Mouse (Mus musculus) splenic B cell, adult 2 months (primary cell): ENCODE data around the gene Phyh.

Experiments used
- DNase-seq: peaks from one replicate; pipeline ENCODE4 v3.0.0-alpha.2; 2011; ENCODE audit warnings: low read depth, low spot score
- H3K27me3 ChIP-seq: 2 replicates; pipeline ENCODE4 v1.6.1; 2012; ENCODE audit warnings: mild to moderate bottlenecking, low read length, moderate library complexity, mixed read lengths; ENCODE audit not compliant: control insufficient read depth, poor library complexity, insufficient read depth, severe bottlenecking
- H3K36me3 ChIP-seq: 2 replicates; pipeline ENCODE4 v1.6.1; 2012; ENCODE audit warnings: mild to moderate bottlenecking, low read length, moderate library complexity, mixed read lengths; ENCODE audit not compliant: control insufficient read depth, poor library complexity, insufficient read depth, severe bottlenecking

Gene Phyh

GRCm38 (mm10) chr2:4918860-4919739 lies at the start of gene Phyh:
Phyh (plus strand) TSS chr2:4919019.
- 0 out of 2 replicates have a peak, but pooled peaks cover 2% of the 10 kb centered on the region for H3K36me3 ChIP-seq
- DNase-seq = peak; percentile 78
- H3K27me3 ChIP-seq = no peaks in the 10 kb centered on the region

- no peaks in the 10 kb centered on the region for H3K27me3 ChIP-seq
- no peaks in the 10 kb centered on the region for H3K36me3 ChIP-seq
- peak; percentile 5 for DNase-seq
Measured at GRCm38 (mm10) chr2:4872740-4873139, 46.1 kb upstream of the Phyh start.

GRCm38 (mm10) chr2:4873331-4873730 lies 45.5 kb upstream of the Phyh start:
- Histone ChIP-seq H3K36me3 (no peaks in the 10 kb centered on the region), H3K27me3 (no peaks in the 10 kb centered on the region)
- no peak for DNase-seq

GRCm38 (mm10) chr2:4875090-4875489 lies 43.7 kb upstream of the Phyh start:
- Histone ChIP-seq H3K36me3 (no peaks in the 10 kb centered on the region), H3K27me3 (no peaks in the 10 kb centered on the region)
- DNase-seq = no peak

DNA sequence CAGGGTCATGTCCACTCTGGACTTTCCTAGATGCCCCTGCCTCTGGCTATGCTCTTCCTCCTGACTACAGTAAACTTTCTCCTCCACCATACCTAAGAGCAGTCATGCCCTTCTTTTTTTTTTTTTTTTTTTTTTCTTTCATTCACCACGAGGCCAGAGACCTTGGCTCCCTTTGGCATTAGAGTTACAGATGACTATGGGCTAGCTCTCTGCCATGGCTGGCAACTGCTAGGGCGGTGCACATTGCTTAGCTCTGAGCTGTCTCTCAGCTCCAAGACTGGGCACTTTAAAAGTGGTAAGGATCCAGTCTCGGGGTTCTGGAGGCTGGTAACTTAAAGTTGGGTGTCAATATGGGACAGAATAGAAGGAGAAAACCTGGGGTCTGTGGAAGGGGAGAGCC lies 42.7 kb upstream of the Phyh start:
- no peaks in the 10 kb centered on the region for H3K36me3 ChIP-seq
- DNase-seq = no peak
- no peaks in the 10 kb centered on the region for H3K27me3 ChIP-seq

DNA sequence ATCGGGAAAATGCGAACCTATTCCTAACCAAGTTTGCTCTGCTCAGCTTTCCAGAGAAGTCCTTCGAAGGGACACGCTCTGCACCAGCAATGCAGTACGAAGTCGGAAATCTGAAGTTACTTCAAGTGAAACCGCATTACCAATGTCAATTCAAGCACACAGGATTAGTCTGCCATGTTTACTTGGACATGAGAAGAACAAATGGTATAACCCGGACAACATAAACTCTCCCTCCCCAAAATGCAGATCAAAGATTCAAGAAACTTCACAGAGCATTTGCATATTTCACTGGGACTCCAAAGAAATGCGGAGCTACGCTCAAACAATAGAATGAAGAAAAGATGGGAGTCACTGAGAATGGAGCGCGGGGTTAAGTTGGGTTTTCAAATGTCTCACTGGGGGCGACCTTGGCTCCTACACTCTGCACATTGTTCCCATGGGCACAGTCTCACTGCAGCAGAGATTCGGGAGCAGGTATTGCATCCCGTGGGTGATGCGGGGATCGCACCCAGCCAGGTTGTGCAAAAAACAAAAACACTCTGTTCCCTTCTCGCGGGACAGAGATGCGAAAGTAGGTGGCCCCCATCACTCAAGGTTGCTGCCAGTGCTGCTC lies 38.0 kb upstream of the Phyh start:
- Histone ChIP-seq H3K27me3 (no peaks in the 10 kb centered on the region), H3K36me3 (no peaks in the 10 kb centered on the region)
- peak; percentile 3 for DNase-seq

- H3K27me3 ChIP-seq = no peaks in the 10 kb centered on the region
- peak; percentile 82 for DNase-seq
Measured at GRCm38 (mm10) chr2:4881350-4882248, 37.2 kb upstream of the Phyh start, which contains the start of gene Sephs1. Sephs1 (plus strand) TSS chr2:4881564.

DNA sequence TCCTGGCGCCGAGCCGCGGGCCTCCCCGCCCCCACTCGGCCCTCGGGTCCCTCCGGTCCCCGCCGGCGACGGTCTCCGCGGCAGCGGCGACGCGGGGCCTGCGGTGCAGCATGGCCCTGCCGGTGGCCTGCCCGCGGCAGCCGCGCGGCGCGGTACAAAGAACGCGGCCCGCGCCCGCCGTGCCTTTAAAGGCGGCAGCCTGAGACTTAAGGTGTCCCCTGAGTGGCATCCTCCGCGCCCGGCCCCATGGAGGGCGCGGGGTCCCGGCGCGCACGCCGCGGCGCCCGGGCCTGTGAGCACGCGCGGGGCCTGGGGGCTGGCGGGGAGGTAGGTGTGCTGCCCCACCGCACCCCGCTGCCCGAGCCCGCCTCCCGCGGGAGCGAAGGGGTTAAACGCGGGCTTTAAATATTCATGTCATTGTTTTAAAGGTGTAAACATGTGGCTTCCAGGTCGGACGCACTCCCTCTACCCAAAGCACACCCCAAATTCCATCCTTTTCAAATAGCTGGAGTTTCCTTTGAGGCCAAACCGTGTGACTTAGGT lies 36.5 kb upstream of the Phyh start:
- DNase-seq = peak; percentile 51
- no peaks in the 10 kb centered on the region for H3K36me3 ChIP-seq
- no peaks in the 10 kb centered on the region for H3K27me3 ChIP-seq

More at GRCm38 (mm10) chr2:4881350-4882248, 37.2 kb upstream of the Phyh start, which contains the start of gene Sephs1:
- no peaks in the 10 kb centered on the region for H3K36me3 ChIP-seq

GRCm38 (mm10) chr2:4883009-4883704 lies 35.7 kb upstream of the Phyh start:
- Histone ChIP-seq H3K36me3 (peaks cover 2% of the 10 kb centered on the region; the same call in 1 of the 2 replicates), H3K27me3 (no peaks in the 10 kb centered on the region)
- peak; percentile 40 for DNase-seq

- DNase-seq = no peak
- Histone ChIP-seq H3K27me3 (no peaks in the 10 kb centered on the region), H3K36me3 (peaks cover 4% of the 10 kb centered on the region; the same call in 1 of the 2 replicates)
Measured at GRCm38 (mm10) chr2:4886896-4887295, 31.9 kb upstream of the Phyh start.

DNA sequence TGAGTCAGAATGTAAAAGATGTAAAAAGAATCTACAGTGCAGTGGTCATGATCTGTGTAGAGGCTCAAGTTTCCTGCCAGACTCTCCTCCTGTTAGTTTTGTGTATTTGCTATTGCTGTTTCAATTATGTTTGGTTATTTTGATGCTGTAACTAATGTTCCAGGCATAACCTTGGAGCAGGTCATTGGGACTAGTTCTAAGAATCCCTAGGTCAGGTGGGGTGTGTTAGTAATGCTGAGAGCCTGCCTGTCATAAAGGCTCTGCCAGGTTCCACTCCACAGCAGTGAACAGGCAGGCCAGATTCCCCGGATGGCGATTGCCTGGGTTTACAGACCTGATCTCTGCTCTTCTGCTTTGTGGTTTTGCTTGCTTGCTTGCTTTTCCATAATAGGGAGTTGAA lies 23.2 kb upstream of the Phyh start:
- Histone ChIP-seq H3K27me3 (no peaks in the 10 kb centered on the region), H3K36me3 (peaks cover 9% of the 10 kb centered on the region; the same call in 1 of the 2 replicates)
- no peak for DNase-seq

GRCm38 (mm10) chr2:4896970-4897369 lies 21.8 kb upstream of the Phyh start:
- no peaks in the 10 kb centered on the region for H3K27me3 ChIP-seq

GRCm38 (mm10) chr2:4900624-4901023 lies 18.2 kb upstream of the Phyh start:
- Histone ChIP-seq H3K36me3 (peaks cover 14% of the 10 kb centered on the region; the same call in 1 of the 2 replicates), H3K27me3 (no peaks in the 10 kb centered on the region)
- no peak for DNase-seq

More at GRCm38 (mm10) chr2:4896970-4897369, 21.8 kb upstream of the Phyh start:
- peaks cover 13% of the 10 kb centered on the region; the same call in 1 of the 2 replicates for H3K36me3 ChIP-seq
- DNase-seq = no peak

DNA sequence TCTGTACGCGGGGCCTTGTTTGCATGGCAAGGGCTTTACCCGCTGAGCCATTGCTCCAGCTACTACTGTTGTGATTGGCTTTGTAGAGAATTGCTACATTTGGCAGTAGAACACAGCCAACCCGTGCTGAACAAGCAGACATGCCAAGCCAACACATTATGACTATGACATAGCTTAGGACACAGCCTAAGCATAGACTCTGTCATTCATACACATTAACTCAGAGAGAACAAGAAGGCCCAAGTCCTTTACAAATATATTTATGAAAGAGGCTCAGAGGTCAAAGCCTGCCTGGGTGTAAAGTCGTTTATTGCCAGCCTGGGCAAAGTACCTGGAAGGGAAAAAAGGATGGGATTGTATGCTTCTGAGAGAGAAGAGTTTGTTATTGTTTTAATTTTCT lies 16.5 kb upstream of the Phyh start:
- DNase-seq = no peak
- Histone ChIP-seq H3K27me3 (no peaks in the 10 kb centered on the region), H3K36me3 (peaks cover 15% of the 10 kb centered on the region; the same call in 1 of the 2 replicates)
